12 mouse cellular contexts compared by ENCODE assay signal in the genomic region with DNA sequence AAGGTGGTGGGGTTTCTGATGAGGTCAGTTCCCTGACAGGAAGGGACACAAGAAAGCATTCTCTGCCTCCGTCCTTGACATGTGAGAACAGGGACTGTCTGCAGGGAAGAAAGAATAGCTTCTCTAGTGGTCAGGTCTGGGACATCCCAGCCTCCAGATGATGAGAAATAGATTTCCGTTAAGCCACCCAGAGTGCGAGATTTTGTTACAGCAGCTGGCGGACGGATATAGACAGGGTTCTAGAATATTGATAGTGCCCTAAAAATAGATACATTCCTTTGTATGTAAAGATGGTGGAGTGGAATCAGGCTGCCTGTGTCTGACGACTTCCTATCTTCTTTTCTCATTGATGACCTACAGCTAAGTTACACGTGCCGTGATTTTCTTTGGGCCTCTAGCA.
"Had no signal": no experiment of that assay in that cellular context is flagged by ENCODE, and none has a peak within 500 bp of the region (broad histone marks: within the 10 kb centered on the region; RNA-seq: fewer than 3 reads in every experiment).

No protein-coding gene starts in this region.

- H3K4me3 ChIP-seq: limb, embryonic 15.5 days; liver, embryonic 12.5 days; midbrain, embryonic 10.5 days; neural tube, embryonic 12.5 days had no signal

- H3K9me3 ChIP-seq: limb, embryonic 15.5 days; liver, embryonic 12.5 days; midbrain, embryonic 10.5 days; neural tube, embryonic 12.5 days had no signal

- H3K4me2 ChIP-seq: limb, embryonic 15.5 days; liver, embryonic 12.5 days; lung, embryonic 14.5 days; neural tube, embryonic 12.5 days had no signal

- H3K9ac ChIP-seq: limb, embryonic 15.5 days; liver, embryonic 12.5 days; lung, embryonic 14.5 days; neural tube, embryonic 12.5 days had no signal

- H3K27ac ChIP-seq: limb, embryonic 15.5 days; liver, embryonic 12.5 days; neural tube, embryonic 12.5 days; stomach, postnatal 0 days had no signal

- H3K27me3 ChIP-seq: limb, embryonic 15.5 days; liver, embryonic 12.5 days; neural tube, embryonic 12.5 days had no signal

- DNase-seq: kidney, postnatal 4 days; left cerebral cortex, postnatal 4 days; lung, embryonic 14.5 days; lung, postnatal 10 days; lung, postnatal 4 days; midbrain, embryonic 14.5 days; thymus, postnatal 4 days had no signal

- ATAC-seq: liver, embryonic 12.5 days had no signal

- H3K36me3 ChIP-seq: liver, embryonic 12.5 days; midbrain, embryonic 10.5 days; neural tube, embryonic 12.5 days had no signal
